ENCODE assay signal across 8 mouse cellular contexts in genomic region chr7:130479003-130479402, GRCm38 (mm10). TPM values are rescaled to one million over a fixed set of nuclear protein-coding genes. Genes with fewer than 3 reads are reported as not detected.
DNase-seq lines count a peak whose midpoint lies in the region; ATAC-seq and TF ChIP-seq lines count a peak whose summit lies in the region.
"Not testable (repeated sequence)": the region's sequence is repeated elsewhere in the genome, so short reads cannot be mapped to it uniquely, and the experiment has no call there.

No protein-coding gene starts in this region.

- not testable (repeated sequence) for H3K27ac ChIP-seq in MEL (ENCODE audit: control insufficient read depth, low read depth, low read length); heart, adult 2 months; intestine, postnatal 0 days (ENCODE audit: low read depth, low read length); liver, embryonic 14.5 days

- H3K9me3 ChIP-seq in MEL (replicated peaks; ENCODE audit: insufficient read depth, low read length); intestine, postnatal 0 days (ENCODE audit: control insufficient read depth); liver, embryonic 14.5 days (ENCODE audit: control insufficient read depth, low read length): not testable (repeated sequence)

- ATAC-seq in intestine, postnatal 0 days; liver, embryonic 14.5 days (ENCODE audit: insufficient read depth): not testable (repeated sequence)

- H3K9ac ChIP-seq in MEL (ENCODE audit: control insufficient read depth, low read depth, low read length, poor library complexity, severe bottlenecking); heart, adult 2 months (ENCODE audit: low read depth, low read length); intestine, postnatal 0 days (ENCODE audit: low read depth, low read length); liver, embryonic 14.5 days (replicated peaks): not testable (repeated sequence)

- WGBS in heart, adult 2 months: 86% methylated on average over 3 of the region's 3 CpGs
- WGBS in intestine, postnatal 0 days: 87% methylated on average over 3 of the region's 3 CpGs
- 63% methylated on average over 3 of the region's 3 CpGs for WGBS in liver, embryonic 14.5 days (ENCODE audit: insufficient replicate concordance)

- intact Hi-C loops in heart, adult 2 months (cut with DNase I): loop anchor here (5.0 kb wide), 1 partner anchor 207 kb away; no protein-coding TSS in a partner anchor

- peak in 1 of 3 experiments; percentile 7; a peak in 1 of 6 replicates for TF ChIP-seq CTCF in MEL (IDR thresholded peaks at IDR 0.05 in 2 of 3, conservative IDR thresholded peaks at IDR 0.05 in 1 of 3; ENCODE audit: control insufficient read depth in 1 of 3, insufficient read depth in 1 of 3, low read depth in 2 of 3, low read length in 3 of 3, poor library complexity in 1 of 3, severe bottlenecking in 1 of 3)
- TF ChIP-seq CTCF in heart, adult 2 months (IDR thresholded peaks at IDR 0.05): peak; percentile 57
- TF ChIP-seq CTCF in intestine, postnatal 0 days (IDR thresholded peaks at IDR 0.05; ENCODE audit: low read depth): peak; percentile 26; the same call in 1 of the 2 replicates
- peak; percentile 10; the same call in 1 of the 2 replicates for TF ChIP-seq CTCF in liver, embryonic 14.5 days (IDR thresholded peaks at IDR 0.05; ENCODE audit: low read depth)

- H3K4me3 ChIP-seq in MEL (ENCODE audit: control insufficient read depth in 1 of 2, insufficient read depth in 1 of 2, low read depth in 2 of 2, low read length in 2 of 2); heart, adult 2 months; intestine, postnatal 0 days (ENCODE audit: low read depth, low read length); liver, embryonic 14.5 days (ENCODE audit: insufficient read depth in 1 of 2, low read depth in 2 of 2, low read length in 2 of 2): not testable (repeated sequence)

- not testable (repeated sequence) for H3K4me1 ChIP-seq in MEL (ENCODE audit: control insufficient read depth in 1 of 2, insufficient read depth in 2 of 2, low read length in 2 of 2); heart, adult 2 months (ENCODE audit: control insufficient read depth, insufficient read depth, low read length); intestine, postnatal 0 days (replicated peaks; ENCODE audit: control insufficient read depth, insufficient read depth, low read length); liver, embryonic 14.5 days (replicated peaks; ENCODE audit: control insufficient read depth in 2 of 2, insufficient read depth in 2 of 2, low read length in 1 of 2)

- DNase-seq in CD4-positive, CD25-positive, alpha-beta regulatory T cell, adult 2 months (ENCODE audit: low read depth, low spot score): peak; percentile 39
- DNase-seq in MEL (ENCODE audit: low read depth, low spot score): peak; percentile 51
- DNase-seq in adrenal gland, postnatal 14 days: peak; percentile 17
- not testable (repeated sequence) for DNase-seq in heart, adult 2 months; liver, embryonic 14.5 days (ENCODE audit: low read depth in 3 of 3, low spot score in 3 of 3)
- DNase-seq in naive thymus-derived CD4-positive, alpha-beta T cell, adult 2 months (ENCODE audit: low read depth): peak; percentile 18
- DNase-seq in thymus, postnatal 4 days: peak; percentile 18

- not testable (repeated sequence) for TF ChIP-seq EP300 in MEL (IDR thresholded peaks at IDR 0.05; ENCODE audit: low read depth in 1 of 2, low read length in 2 of 2); heart, adult 2 months (IDR thresholded peaks at IDR 0.05; ENCODE audit: insufficient read depth, low read depth, low read length); liver, embryonic 14.5 days (IDR thresholded peaks at IDR 0.05; ENCODE audit: low read depth)

- H3K79me2 ChIP-seq in MEL (ENCODE audit: control insufficient read depth, insufficient read depth, low read length, poor library complexity); heart, adult 2 months (replicated peaks; ENCODE audit: control insufficient read depth, insufficient read depth, low read length): not testable (repeated sequence)

- H3K36me3 ChIP-seq in MEL (ENCODE audit: control insufficient read depth in 1 of 2, insufficient read depth in 2 of 2, low read length in 2 of 2); heart, adult 2 months (ENCODE audit: control insufficient read depth, insufficient read depth, low read length); intestine, postnatal 0 days (ENCODE audit: control insufficient read depth, insufficient read depth); liver, embryonic 14.5 days (replicated peaks; ENCODE audit: control insufficient read depth, insufficient read depth, low read depth): not testable (repeated sequence)

- H3K27me3 ChIP-seq in MEL (ENCODE audit: control insufficient read depth in 1 of 2, insufficient read depth in 2 of 2, low read length in 2 of 2); heart, adult 2 months (ENCODE audit: control insufficient read depth, insufficient read depth, low read length); intestine, postnatal 0 days (replicated peaks; ENCODE audit: control insufficient read depth, insufficient read depth, low read length); liver, embryonic 14.5 days (ENCODE audit: control insufficient read depth, insufficient read depth, low read length): not testable (repeated sequence)

- not testable (repeated sequence) for TF ChIP-seq RAD21 in MEL (IDR thresholded peaks at IDR 0.05; ENCODE audit: low read depth, low read length)

- H3K4me2 ChIP-seq in intestine, postnatal 0 days (replicated peaks; ENCODE audit: low read depth); liver, embryonic 14.5 days (ENCODE audit: low read depth): not testable (repeated sequence)

- TF ChIP-seq POLR2A in MEL (IDR thresholded peaks at IDR 0.05; ENCODE audit: control insufficient read depth in 1 of 2, insufficient read depth in 1 of 2, low read depth in 1 of 2, low read length in 2 of 2, poor library complexity in 1 of 2); heart, adult 2 months (IDR thresholded peaks at IDR 0.05; ENCODE audit: insufficient read depth, low read depth, low read length): not testable (repeated sequence)

TF ChIP-seq in MEL, 35 proteins besides CTCF, POLR2A, EP300 and RAD21:
- TF ChIP-seq ZNF384 (IDR thresholded peaks at IDR 0.05; ENCODE audit: low read depth, low read length): peak; percentile 63
- TF ChIP-seq MYC (IDR thresholded peaks at IDR 0.05; ENCODE audit: low read depth, low read length): peak; percentile 29; the same call in 1 of the 2 replicates

RNA-seq across cellular contexts. Expression of gene Ate1, which starts 41.2 kb away (rescaled TPM):
- 19.5 and 21.9 TPM in 2 replicates for total RNA-seq in MEL (2012; rRNA removed)
- 10 to 100 TPM in 1 of 2 experiments, not detected in 1; 28.6 TPM for polyA plus RNA-seq in MEL (2012; ENCODE audit: insufficient read depth in 1 of 2, insufficient read length in 2 of 2, low read depth in 1 of 2, low replicate concordance in 2 of 2, missing spikeins in 1 of 2)
- 35.5 and 38.9 TPM in 2 replicates for total RNA-seq in adrenal gland, postnatal 14 days (2021)
- total RNA-seq in heart, adult 2 months (2021): 10 to 100 TPM; 34.1 to 34.9 TPM
- 8.9 and 18.1 TPM in 2 replicates for polyA plus RNA-seq in heart, adult 2 months (2012; rRNA removed)
- polyA plus RNA-seq in intestine, postnatal 0 days (2015; fragmentation: Nextera tagmentation; extraction: Ambion mirVana): 59.4 and 60.8 TPM in 2 replicates
- 3.9 and 5.0 TPM in 2 replicates for polyA plus RNA-seq in liver, embryonic 14.5 days (2012; rRNA removed)
- polyA plus RNA-seq in liver, embryonic 14.5 days (2014; fragmentation: Nextera tagmentation; extraction: Ambion mirVana): 20.0 and 23.4 TPM in 2 replicates
